Mouse (Mus musculus) testis, adult 2 months (tissue): ENCODE measurements at regions not wholly inside any gene's neighbourhood (a gene's known extent, or its start where the extent isn't known, plus 50 kb on each side); places are given as distances from the start of the nearest gene placed in this dataset.
"Not testable (repeated sequence)": the region's sequence is repeated elsewhere in the genome, so short reads cannot be mapped to it uniquely, and the experiment has no call there.

Experiments
- H3K27ac ChIP-seq: fragments of 200-500 bp; 2 replicates; pipeline ENCODE4 v1.5.1; 2012; ENCODE audit warnings: low read depth, low read length; ENCODE audit not compliant: control insufficient read depth, insufficient read depth
- H3K27me3 ChIP-seq: fragments of 200-500 bp; 2 replicates; pipeline ENCODE4 v1.6.1; 2012; ENCODE audit warnings: mild to moderate bottlenecking, low read length, moderate library complexity; ENCODE audit not compliant: control insufficient read depth, insufficient read depth
- H3K36me3 ChIP-seq: fragments of 200-500 bp; 2 replicates; pipeline ENCODE4 v1.6.1; 2012; ENCODE audit warnings: mild to moderate bottlenecking, low read length; ENCODE audit not compliant: control insufficient read depth, insufficient read depth
- H3K4me1 ChIP-seq: fragments of 200-500 bp; 2 replicates; pipeline ENCODE4 v1.6.1; 2012; ENCODE audit warnings: low read length; ENCODE audit not compliant: control insufficient read depth, insufficient read depth
- H3K4me3 ChIP-seq: fragments of 200-500 bp; 2 replicates; pipeline ENCODE4 v1.5.1; 2012; ENCODE audit warnings: low read depth, mild to moderate bottlenecking, low read length, moderate library complexity, mixed read lengths; ENCODE audit not compliant: control insufficient read depth
- CTCF ChIP-seq: fragments of 200-500 bp; IDR thresholded peaks from 2 replicates; pipeline ENCODE4 v1.5.1; 2012; ENCODE audit warnings: low read depth, mild to moderate bottlenecking, inconsistent platforms, low read length, moderate library complexity; ENCODE audit not compliant: control insufficient read depth, insufficient read depth, insufficient replicate concordance
- POLR2A ChIP-seq: fragments of 200-500 bp; IDR thresholded peaks from 2 replicates; pipeline ENCODE4 v1.6.1; 2012; ENCODE audit warnings: low read depth, mild to moderate bottlenecking, inconsistent platforms, low read length, moderate library complexity; ENCODE audit not compliant: control insufficient read depth

DNA sequence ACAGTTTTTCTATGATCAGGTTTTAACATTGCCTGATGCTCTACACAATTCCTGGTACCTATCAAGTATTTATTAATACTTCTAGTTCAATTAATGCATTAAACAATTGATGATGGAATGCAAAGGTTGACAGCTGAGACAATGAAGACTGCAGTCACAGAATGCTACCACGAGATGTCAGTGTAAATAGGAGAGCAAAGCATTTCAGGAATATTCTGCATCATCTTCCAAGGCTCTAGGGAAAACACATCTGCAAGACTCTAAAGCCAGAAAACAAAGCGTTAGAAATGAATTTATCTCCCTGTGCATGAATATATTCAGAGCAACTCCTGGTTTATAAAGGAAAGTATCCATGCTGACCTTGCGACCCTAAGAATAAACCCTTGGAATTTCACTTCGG lies 210.6 kb downstream of the Trib2 start:
- Histone ChIP-seq H3K4me3 (no peak overlapping the region), H3K36me3 (no peaks in the 10 kb centered on the region), H3K27ac (no peak overlapping the region), H3K4me1 (no peaks in the 10 kb centered on the region), H3K27me3 (no peaks in the 10 kb centered on the region)
- TF ChIP-seq POLR2A (no peak), CTCF (no peak)

- Histone ChIP-seq H3K4me1 (no peaks in the 10 kb centered on the region), H3K27me3 (no peaks in the 10 kb centered on the region), H3K4me3 (no peak overlapping the region), H3K36me3 (no peaks in the 10 kb centered on the region), H3K27ac (no peak overlapping the region)
- no peak for TF ChIP-seq POLR2A
- TF ChIP-seq CTCF = no peak
Observed at GRCm38 (mm10) chr12:15604630-15605029, 212.1 kb downstream of the Trib2 start.

- Histone ChIP-seq H3K4me3 (no peak overlapping the region), H3K27ac (no peak overlapping the region), H3K4me1 (no peaks in the 10 kb centered on the region), H3K27me3 (no peaks in the 10 kb centered on the region), H3K36me3 (no peaks in the 10 kb centered on the region)
- TF ChIP-seq CTCF = no peak
- no peak for TF ChIP-seq POLR2A
Observed at GRCm38 (mm10) chr12:15603885-15604284, 212.8 kb downstream of the Trib2 start.

GRCm38 (mm10) chr12:15603319-15603718 lies 213.4 kb downstream of the Trib2 start:
- H3K27me3 ChIP-seq = no peaks in the 10 kb centered on the region
- TF ChIP-seq POLR2A (no peak), CTCF (no peak)
- H3K27ac ChIP-seq = no peak overlapping the region

DNA sequence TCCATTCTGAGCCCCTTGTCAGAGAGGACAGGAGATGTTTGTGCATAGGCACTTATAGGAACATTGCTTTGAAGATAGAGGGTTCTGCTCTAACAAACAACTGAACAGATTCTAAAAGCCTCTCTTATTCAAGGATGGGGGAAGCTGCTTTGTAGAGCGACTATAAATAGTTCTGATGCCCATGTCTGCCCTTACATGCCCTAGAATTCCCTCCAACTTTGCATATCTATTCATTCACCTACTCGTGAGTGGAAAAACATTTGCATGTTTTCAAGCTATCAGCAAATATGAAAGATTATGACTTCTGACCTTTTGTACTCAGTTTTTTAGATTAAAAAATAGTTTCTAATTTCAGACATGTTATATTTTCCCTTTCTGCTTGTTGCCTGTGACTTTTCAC lies 222.0 kb downstream of the Trib2 start:
- Histone ChIP-seq H3K27me3 (no peaks in the 10 kb centered on the region), H3K4me1 (no peaks in the 10 kb centered on the region), H3K36me3 (no peaks in the 10 kb centered on the region), H3K27ac (no peak overlapping the region), H3K4me3 (no peak overlapping the region)
- TF ChIP-seq CTCF (no peak), POLR2A (no peak)

More at GRCm38 (mm10) chr12:15603319-15603718, 213.4 kb downstream of the Trib2 start:
- H3K4me1 ChIP-seq = no peaks in the 10 kb centered on the region
- no peak overlapping the region for H3K4me3 ChIP-seq
- no peaks in the 10 kb centered on the region for H3K36me3 ChIP-seq

- H3K27ac ChIP-seq, H3K36me3 ChIP-seq, H3K4me1 ChIP-seq, H3K4me3 ChIP-seq, H3K27me3 ChIP-seq: not testable (repeated sequence)
Observed at GRCm38 (mm10) chr12:15587864-15588263, 228.9 kb downstream of the Trib2 start.

- H3K4me1 ChIP-seq = no peaks in the 10 kb centered on the region
- no peak overlapping the region for H3K27ac ChIP-seq
- H3K4me3 ChIP-seq = no peak overlapping the region
- H3K36me3 ChIP-seq = no peaks in the 10 kb centered on the region
- no peak for TF ChIP-seq POLR2A
- TF ChIP-seq CTCF = no peak
- no peaks in the 10 kb centered on the region for H3K27me3 ChIP-seq
Observed at GRCm38 (mm10) chr12:15586706-15587442, 229.8 kb downstream of the Trib2 start.

DNA sequence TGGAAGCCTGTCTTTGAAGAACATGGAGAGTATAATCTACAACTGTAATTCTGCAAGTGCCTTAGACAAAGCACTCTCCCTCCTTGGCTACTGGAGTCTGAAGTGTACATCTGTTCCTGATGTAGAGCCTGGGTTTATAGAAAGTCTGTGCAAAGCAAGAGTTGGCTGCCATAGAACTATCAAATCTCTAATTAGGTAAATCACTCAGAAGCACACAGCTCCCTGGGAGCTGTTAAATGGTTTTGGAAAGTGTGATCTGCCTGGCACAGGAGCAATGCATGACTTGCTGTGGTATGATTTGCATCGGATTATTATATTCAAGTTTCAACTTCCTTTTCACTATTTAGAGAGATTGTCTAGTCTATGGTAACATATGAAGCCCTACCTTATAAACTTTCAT lies 230.9 kb downstream of the Trib2 start:
- Histone ChIP-seq H3K27me3 (no peaks in the 10 kb centered on the region), H3K4me1 (no peaks in the 10 kb centered on the region)
- TF ChIP-seq POLR2A = no peak
- no peak for TF ChIP-seq CTCF

More for the DNA sequence above, 230.9 kb downstream of the Trib2 start:
- H3K36me3 ChIP-seq = no peaks in the 10 kb centered on the region
- no peak overlapping the region for H3K27ac ChIP-seq
- no peak overlapping the region for H3K4me3 ChIP-seq
